Mouse (Mus musculus) regulatory T cell (primary cell): ENCODE results near the gene Ush2a.

Experiments used
- in situ Hi-C: fragments of 300-600 bp; cut with MboI, MseI; formaldehyde crosslinking; loops from one replicate; pipeline ENCODE4 v1.15.1; 2025; ENCODE audit warnings: high pct_unique_total_duplicates

Gene Ush2a

GRCm38 (mm10) chr1:188261903-188262682, at the start of gene Ush2a:
Ush2a (plus strand) TSS chr1:188262023.
- in situ Hi-C loops: no loop called here

GRCm38 (mm10) chr1:188214885-188215611, 46.8 kb upstream of the Ush2a start:
- in situ Hi-C loops: no loop called here

GRCm38 (mm10) chr1:188221226-188221792, 40.5 kb upstream of the Ush2a start:
- in situ Hi-C loops: no loop called here

- in situ Hi-C loops: no loop called here
Observed at GRCm38 (mm10) chr1:188233036-188233724, 28.6 kb upstream of the Ush2a start.

- in situ Hi-C loops: no loop called here
Observed at GRCm38 (mm10) chr1:188238636-188239035, 23.2 kb upstream of the Ush2a start.

- in situ Hi-C loops: no loop called here
Observed at GRCm38 (mm10) chr1:188241766-188242165, 20.1 kb upstream of the Ush2a start.

GRCm38 (mm10) chr1:188257500-188257899, 4.3 kb upstream of the Ush2a start:
- in situ Hi-C loops: no loop called here

GRCm38 (mm10) chr1:188260259-188261107, 1.3 kb upstream of the Ush2a start:
- in situ Hi-C loops: no loop called here

- in situ Hi-C loops: no loop called here
Observed at GRCm38 (mm10) chr1:188267127-188267722, 5.4 kb downstream of the Ush2a start.

- in situ Hi-C loops: no loop called here
Observed at GRCm38 (mm10) chr1:188269071-188269470, 7.2 kb downstream of the Ush2a start.

- in situ Hi-C loops: no loop called here
Observed at GRCm38 (mm10) chr1:188313303-188313702, 51.5 kb downstream of the Ush2a start.

- in situ Hi-C loops: no loop called here
Observed at GRCm38 (mm10) chr1:188316574-188316973, 54.8 kb downstream of the Ush2a start.

GRCm38 (mm10) chr1:188320204-188320603, 58.4 kb downstream of the Ush2a start:
- in situ Hi-C loops: no loop called here

GRCm38 (mm10) chr1:188321534-188321933, 59.7 kb downstream of the Ush2a start:
- in situ Hi-C loops: no loop called here

- in situ Hi-C loops: loop anchor here (10.0 kb wide), 1 partner anchor 1956 kb away; no protein-coding TSS in a partner anchor
Observed at GRCm38 (mm10) chr1:188330406-188330805, 68.6 kb downstream of the Ush2a start.

GRCm38 (mm10) chr1:188333936-188334335, 72.1 kb downstream of the Ush2a start:
- in situ Hi-C loops: loop anchor here (10.0 kb wide), 1 partner anchor 1959 kb away; no protein-coding TSS in a partner anchor

GRCm38 (mm10) chr1:188347762-188348161, 85.9 kb downstream of the Ush2a start:
- in situ Hi-C loops: no loop called here

GRCm38 (mm10) chr1:188354726-188355125, 92.9 kb downstream of the Ush2a start:
- in situ Hi-C loops: no loop called here

GRCm38 (mm10) chr1:188363548-188363947, 101.7 kb downstream of the Ush2a start:
- in situ Hi-C loops: no loop called here

- in situ Hi-C loops: no loop called here
Observed at GRCm38 (mm10) chr1:188385180-188385579, 123.4 kb downstream of the Ush2a start.
